Mouse (Mus musculus) embryo, embryonic 9.5 days (tissue): ENCODE data around the gene Dysf.

Experiments used
- DNase-seq: peaks from one replicate; pipeline ENCODE4 v3.0.0-alpha.2; 2017; ENCODE audit errors: extremely low spot score

Dysf gene

DNA sequence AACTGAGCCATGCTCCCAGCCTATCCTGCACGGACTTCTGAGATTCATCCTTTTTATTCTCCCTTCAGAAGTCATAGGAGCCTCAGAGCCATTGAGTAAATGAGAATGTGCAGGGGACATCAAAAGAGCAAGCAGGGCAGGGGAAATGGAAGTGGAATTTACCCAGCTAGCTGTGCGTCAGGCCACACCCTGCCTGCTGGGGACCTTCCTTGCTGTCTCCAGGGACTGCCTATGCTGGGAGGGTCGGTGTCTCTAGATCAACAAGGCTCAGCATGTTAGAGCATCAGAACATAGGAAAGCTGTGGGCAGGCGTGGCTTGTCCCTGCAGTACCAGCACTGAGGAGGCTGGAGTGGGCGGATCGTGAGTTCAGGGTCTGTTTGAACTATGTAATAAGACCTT lies 42.6 kb downstream of the Dysf start:
- no peak for DNase-seq

DNA sequence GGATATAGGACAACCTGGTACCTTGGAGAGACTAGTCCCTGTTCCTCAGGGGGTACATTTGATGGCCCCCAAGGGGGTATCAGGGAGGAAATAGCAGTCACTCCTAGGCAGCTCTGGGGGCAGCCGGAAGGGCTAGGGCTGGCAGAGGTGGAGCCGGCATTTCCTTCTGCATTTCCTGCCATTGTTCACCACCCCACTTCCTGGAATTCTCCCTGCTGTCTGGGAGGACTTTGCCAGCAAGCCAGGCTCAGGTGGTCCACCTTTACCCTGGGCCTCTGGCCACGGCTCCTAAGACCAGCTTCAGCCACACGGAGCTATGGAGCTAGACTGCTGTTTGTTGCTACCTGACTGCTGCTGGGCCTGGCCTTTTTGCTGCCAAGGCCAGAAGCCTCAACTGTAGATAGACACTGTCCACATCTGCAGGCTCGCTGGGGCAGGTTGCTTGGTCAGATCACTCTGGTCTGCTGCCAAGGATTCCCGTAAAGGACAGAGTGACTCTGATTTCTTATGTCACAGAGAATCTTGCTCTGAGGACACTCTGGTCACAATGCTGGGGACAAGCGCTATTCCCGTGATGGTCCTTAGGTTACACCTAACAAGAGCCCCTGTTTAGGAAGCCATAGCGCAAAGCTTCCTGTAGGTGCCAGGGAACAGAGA lies 45.6 kb downstream of the Dysf start:
- DNase-seq: no peak

DNA sequence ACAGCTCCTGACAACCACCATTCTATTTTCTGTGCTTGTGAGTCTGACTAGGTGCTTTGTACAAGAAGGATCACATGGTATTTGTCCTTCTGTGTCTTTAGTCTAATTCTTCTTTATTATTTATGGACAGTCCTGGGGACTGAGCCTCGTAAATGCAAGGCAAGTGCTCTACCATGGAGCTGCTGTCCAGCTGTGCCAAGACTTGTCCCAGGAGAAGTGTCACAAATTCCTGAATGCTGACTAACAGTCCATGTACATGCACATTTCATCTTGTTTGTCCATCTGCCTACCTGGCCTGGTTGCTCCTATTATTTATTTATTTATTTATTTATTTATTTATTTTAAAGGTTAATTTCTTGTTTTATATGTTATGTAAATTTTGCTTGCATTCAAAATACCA lies 47.2 kb downstream of the Dysf start:
- no peak for DNase-seq

DNA sequence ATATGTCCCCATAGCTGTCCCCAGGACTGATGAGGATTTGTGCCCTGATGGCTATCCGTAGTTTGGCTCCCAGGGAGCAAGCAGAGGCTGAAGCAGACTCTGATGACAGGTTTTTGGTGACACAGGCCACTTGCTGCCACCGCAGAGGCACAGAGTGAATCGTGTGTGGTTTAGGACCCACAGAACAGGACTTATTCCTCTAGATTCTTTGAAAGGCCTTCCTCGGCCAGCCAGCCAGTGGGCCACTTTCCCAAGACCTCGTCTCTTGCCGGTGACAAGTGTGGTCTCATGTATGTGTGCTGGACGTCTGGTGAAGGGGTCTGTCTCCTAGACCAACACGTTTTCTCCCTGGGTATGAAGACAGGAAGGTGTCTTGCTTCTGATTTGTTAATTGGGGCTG lies 48.8 kb downstream of the Dysf start:
- DNase-seq: no peak

DNA sequence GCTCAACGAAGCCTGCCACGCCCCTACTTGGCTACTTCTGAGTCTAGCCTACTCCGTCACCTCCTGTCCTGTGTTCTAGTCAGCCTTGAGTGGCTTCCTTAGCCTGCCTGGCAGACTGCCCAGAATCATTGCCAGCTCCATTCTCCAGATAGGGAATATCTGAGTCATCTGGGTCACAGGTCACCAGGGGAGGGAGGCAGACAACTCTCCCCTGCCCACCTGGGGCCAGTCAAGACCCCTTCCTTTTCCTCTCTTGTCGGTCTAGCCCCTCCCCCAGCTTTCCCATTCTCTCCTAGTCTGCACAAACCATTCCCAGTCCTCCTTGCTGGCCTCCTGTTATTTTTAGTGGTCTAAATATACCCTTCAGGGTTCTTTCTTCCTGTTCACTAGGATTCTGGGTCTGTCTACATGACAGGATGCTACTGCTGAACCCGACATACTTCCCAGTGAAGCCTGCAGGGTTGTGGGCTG lies 50.3 kb downstream of the Dysf start:
- DNase-seq: no peak

DNA sequence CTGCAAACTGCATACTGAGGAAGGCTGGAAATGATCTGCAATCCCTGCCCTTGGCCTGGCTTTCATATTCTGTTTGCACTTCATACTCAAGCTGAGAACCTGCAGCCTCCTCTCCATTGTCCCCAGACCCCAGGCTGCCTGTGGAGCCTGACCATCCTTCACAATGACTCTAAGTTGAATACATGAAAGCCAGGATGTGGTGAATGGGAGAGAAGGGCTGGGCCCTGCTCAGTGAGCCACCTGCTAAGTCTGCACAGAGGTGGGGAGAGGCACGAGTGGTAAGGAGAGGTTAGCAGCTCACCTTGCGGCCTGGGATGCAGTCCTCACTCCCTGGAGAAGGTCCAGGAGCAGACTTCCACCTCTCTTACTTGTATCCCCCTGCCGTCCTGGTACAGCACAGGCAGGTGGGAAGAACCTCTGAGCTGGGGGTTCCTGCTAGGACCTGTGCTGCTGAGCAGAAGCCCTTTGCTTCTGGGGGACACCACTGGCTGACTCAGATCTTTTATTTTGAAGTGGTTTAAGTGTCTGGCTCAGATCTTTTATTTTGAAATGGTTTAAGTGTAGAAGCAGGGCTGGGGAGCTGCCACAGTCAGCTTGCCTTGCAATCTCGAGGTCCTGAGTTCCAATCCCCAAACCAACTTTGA lies 51.5 kb downstream of the Dysf start:
- no peak for DNase-seq

DNA sequence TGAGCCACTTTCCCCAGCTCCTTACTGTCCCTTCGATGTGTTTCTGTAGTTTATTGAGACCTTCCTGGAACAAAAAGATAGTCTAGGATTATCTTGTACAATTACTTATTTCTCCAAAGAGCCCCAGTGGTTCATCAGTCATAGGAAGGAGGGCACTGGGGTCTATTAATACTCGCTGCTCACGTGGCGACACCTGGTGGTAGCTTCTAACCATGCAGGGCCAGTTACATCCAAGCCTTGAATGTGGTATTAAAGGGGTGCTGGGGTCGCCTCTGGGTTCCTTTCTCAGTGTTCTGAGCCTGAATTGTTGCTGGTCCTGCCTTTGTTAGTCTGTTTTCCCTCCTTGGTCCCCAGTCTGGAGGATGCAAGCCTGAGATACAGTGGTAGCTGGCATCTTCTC lies 52.9 kb downstream of the Dysf start:
- peak; percentile 65 for DNase-seq

DNA sequence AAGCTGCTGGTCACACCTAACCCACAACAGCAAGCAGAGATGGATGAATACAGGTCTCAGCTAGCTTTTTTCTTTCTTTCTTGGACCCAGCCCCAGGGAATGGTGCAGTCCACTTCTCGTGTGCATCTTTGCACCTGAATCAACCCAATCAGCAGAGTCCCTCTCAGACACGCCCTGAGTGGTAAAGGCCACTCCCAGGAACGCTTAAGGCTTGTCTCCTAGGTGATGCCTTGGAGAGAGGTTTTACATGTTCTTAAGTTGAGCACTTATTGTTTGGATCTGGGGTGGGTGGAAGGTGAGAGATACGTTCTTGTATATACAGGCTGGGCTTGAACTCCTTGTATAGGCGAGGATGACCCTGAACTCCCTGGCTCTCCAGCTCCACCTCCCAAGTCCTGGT lies 54.2 kb downstream of the Dysf start:
- DNase-seq: no peak

DNA sequence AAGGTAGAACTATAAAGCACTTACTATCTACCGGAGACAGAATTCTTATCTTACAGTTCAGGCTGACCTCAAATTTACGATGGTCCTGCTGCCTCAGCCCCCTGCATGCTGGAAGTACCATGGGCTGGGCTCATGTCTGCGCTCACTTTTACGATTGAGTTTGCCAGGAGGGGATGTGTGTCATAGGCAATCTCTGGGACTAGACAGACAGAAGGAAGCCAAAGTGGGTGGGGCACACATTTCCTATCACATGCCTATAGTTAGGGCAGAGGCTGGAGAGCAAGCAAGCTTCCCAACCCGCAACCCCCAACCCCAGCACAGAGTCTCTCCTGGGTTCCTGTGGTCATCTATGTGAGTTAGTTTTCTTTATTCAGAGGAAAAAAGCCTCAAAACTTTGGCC lies 59.8 kb downstream of the Dysf start:
- no peak for DNase-seq

DNA sequence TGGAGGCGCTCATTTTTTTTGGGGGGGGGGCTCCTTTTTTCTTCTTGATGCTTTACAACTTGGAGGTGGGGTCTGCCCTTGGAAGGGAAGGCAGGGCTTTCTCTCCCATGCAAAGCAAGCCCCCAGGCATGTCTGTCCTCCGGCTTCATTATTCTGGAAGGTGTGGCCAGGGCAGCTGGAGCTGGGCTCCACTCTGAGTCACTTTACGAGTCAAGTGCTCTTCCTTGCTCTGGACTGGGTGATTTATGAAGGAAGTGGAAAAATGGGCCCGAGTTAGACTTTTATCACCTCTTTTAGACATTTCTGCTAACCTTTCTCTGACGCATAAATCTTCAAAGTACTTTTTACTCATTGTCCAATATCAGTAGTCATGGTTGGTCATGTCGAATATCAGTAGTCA lies 61.9 kb downstream of the Dysf start:
- no peak for DNase-seq

DNA sequence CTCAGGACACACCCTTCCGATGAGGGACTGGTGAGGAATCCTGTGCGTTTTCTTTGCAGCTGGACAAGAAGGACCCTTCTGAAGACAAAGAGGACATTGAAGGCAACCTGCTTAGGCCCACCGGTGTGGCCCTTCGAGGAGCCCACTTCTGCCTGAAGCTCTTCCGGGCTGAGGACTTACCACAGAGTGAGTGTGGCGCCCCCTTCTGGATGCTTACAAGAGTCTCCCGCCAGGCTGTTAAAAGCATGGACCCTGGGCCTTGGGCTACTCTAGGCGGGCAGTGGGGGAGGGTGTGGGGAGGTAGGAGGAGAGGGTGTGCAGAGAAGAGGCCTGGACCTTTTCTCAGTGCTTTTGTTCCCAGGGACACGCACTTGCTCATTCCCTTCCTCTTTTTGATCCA lies 64.2 kb downstream of the Dysf start:
- DNase-seq: no peak

DNA sequence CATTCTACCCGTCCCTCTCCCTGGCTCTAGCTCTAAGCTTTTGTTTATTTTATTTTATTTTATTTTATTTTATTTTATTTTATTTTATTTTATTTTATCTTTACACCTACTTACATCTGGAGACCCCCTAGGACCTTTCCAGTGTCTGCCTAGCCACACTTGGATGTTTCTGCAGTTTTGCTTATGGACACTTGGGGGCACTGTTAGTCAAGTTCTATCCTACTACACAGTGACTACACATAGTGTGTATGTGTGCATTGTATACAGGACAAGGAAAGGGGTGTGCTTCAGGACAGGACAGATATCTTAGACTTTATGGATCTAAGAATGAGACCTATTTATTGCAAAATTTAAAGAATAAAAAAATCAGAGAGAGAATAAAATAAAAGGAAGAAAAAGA lies 69.8 kb downstream of the Dysf start:
- DNase-seq: no peak

DNA sequence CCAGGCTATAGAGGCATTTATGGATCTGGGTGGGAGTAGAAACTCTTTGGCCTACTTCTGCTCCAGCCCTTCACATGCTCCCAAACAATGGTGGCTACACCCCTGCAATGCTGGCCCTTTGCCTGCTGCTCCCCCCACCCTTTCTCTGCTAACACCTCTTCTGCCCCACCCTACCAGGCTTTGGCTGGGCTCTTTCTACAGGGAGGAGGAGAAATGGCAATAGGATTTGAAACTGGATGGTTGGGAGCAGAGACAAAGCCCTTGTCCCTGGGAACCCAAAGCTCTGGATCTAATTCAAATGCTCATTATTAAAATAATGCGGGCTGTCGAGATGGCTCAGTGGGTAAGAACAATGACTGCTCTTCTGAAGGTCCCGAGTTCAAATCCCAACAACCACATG lies 72.2 kb downstream of the Dysf start:
- DNase-seq: no peak

DNA sequence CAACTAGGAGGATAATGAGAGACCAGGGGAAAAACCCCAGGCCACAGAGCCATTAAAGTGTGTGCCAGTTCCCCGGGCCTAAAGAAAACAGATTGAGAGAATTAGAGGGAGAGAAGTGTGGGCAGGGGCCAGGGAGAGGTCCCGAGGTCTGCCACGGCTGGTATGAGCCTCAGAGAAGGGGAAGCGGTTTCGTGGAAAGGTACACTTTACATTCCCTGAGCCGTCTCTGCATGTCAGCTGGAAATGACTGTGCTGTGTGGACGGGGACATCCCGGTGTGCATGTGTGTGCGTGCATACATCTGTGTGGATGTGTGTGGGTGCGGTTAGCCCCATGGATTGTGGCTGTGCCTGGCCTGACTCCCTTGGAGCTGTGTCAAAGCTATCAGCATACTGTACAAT lies 76.4 kb downstream of the Dysf start:
- DNase-seq: no peak

DNA sequence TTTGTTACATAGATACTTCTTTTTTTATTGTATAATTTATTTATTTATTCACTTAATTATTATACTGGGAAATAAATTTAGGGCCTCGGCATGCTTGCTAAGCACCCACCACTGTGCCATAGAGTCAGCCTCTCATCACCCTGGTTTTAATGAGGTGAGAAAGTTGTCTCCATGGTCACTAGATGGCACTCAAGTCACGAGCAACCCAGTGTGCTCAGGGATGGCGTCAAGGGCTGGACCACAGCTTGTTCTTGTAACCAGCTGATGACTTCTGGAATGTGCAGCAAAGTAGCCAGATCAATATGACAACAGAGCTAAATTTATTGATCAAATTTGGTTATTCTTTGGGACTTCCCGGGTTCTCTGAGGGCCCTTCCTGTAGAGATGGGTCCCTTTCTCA lies 85.1 kb downstream of the Dysf start:
- DNase-seq: peak; percentile 51

DNA sequence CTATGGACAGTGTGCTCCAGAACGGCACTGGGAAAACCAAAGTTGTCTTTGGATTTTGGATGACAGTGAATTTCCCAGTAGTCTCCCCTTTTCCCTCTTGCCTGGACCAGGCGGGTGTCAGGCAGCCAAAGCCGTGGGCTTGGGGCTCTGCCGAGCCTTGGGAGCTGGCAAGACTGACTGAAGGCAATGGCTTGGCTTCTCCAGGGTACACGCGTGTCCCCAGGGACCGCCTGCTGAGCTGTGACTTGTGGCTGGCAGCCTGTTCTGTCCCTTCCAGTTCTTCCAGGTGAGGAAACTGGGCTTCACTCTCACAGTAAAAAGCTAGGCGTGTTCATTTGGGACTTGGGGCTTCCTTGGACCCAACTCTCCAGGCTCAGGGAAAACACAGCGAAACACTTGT lies 86.1 kb downstream of the Dysf start:
- no peak for DNase-seq

DNA sequence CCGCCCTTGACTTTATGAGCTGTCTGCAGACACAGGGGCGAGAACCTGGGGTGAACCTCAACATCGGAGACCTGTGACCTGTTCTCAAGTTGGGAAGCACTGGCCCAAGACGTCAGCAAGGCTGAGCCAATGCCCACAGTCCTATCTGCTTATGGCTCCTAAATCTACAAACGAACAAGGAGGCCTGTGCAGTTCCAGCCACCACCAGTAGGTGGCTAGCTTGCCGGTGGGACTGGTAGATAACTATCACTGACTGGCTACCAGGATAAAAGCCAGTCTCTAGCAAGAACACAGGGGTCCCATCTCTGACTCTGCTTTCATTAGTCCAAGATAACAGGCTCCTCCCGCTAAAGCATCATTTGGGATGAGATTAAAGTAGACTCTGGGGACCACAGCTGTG lies 86.6 kb downstream of the Dysf start:
- peak; percentile 77 for DNase-seq

DNA sequence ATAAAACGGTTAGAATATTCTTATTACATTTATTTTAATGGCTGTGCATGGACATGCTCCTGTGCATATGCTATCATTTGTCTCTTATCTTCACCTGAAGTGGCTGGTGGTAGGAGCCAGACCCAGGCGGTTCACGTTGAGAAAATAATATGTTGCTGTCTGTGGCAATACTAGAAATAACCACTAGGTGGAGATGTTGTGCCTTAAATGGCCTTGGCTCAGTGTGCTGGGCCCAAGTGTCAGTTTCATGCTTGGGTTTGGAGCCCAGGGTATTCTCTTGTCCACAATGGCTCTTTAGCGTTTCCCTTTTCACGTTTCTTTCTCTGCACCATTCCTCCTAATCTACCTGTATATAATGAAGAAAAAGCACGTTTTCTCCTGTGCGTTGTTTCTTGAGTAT lies 87.5 kb downstream of the Dysf start:
- DNase-seq: peak; percentile 80

DNA sequence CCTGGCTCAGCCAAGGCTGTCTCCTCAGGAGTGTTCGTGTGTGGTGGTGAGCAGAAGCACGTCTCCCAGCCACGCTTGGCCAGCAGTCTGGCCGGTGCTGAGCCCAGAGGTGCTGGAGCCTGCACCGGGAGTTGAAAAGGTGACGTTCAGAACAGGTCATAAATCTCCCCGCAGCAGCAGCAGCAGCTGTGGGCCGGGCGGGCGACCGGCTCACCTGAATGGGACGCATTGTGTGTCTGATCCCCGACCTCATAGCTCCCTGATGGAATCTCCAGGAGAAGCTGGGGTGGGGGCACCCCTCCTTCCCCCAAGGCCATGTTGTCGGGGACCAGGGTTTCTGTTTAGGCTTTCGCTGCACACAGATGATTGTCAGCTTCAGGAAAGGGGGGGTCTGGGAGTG lies 93.6 kb downstream of the Dysf start:
- no peak for DNase-seq

DNA sequence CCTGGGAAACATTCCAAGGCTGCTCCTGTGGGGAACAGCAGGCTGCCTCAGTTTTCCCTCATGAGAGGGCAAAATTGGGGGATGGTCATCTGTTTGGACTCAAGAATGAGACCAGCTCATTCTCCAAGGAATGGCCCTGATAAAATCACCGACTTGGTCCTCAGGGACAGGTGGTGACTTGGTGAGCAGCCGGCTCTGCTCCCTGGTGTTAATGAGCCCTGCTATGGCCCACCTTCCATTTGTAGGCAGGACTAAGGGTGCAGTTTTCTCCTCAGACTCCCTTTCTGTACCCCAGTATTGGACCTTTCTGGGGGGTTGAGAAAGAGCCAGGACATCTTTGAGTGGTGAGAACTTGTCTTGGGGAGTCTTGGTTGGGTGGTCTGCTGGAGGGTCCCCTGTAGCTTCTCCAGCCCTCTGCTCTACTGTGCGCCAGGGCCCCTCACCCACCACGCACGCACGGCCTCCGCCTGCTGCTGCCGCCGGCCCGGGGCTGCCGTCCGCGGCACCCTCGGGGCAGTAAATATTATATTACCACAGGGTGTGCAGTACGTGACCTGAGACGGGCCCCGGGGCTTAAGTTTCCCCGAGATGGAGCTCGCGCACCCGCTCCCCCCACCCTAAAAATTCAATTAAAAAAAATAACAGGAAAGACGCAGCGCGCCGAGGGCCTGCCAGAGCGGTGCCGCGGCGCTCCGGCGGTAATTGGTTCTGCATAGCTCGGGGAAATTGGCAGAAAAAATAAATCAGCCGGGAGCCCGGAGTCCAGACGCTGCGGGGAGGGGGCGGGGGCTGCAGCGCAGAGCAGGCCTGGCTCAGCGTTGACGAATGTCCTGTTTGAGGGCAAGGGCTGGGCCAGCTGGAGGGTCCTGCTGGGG lies 97.0 kb downstream of the Dysf start:
- DNase-seq: peak; percentile 78

DNA sequence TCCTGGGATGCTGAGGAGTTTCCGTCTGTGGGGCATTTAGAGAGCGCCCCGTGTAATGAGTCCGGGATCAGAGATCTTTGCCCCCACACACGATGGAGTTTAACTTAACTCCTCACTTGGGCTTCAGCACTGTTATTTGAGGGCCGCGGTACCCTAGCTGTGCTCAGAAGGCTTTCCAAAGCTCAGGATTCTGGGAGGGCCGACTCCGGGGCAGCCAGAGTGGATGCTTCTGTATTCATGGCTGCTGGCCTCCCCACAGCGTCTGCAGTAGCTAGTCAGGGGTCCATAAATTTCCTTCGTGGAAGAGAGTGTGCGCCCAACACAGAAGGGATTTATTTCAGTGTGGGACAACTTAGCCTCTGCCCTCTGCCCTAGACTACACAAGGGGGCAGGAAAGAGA lies 97.7 kb downstream of the Dysf start:
- no peak for DNase-seq

DNA sequence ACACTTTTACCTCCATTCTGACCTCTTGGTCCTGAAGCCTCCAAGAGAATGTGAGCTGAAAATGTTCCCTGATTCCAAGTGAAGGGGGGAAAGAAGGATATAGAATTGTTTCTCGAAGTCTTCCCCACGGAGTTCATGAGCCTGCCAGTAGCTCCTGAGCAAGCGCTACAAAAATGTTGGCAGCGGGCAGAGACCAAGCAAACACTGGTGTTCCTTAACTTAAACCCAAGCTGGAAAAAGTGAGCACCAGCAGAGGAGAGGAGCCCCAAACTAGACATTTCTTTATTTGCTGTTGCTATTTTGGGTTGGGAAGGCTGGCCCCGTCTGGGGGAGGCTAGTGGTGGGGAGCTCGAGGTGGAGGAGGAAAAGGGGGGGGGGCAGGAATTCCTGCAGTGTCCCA lies 102.0 kb downstream of the Dysf start:
- no peak for DNase-seq

DNA sequence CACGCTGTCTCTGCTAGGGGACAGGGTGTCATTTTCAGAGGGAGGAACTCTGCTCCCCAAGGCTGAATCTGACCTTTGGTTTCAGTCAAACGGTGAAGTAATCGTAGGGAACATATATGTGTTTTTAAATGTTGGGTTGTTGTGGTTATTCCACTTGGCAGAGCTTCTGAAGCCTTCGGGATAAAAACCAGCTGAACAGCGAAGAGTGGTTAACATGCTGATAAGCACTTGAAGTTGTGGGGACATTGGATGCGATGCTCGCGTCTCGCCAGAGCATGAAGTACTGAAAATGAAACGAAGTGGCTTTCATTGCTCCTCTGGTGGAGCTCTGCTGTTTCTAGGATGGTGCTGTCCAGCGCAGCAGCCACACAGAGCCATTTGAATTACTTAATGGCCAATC lies 102.7 kb downstream of the Dysf start:
- DNase-seq: no peak
